Mouse (Mus musculus) cerebellum, postnatal 36 days (tissue): ENCODE data around the gene Skil.
A peak's percentile ranks its signal among the peaks of the same experiment; 100 is the strongest.

Experiments used
- DNase-seq, 2 experiments: peaks; one replicate each; pipeline ENCODE4 v3.0.0; 2021 to 2022; ENCODE audit warnings: mixed read lengths in 2 of 2

Skil gene

GRCm38 (mm10) chr3:31094531-31095178 is at the start of gene Skil:
Gene Skil (plus strand): TSS chr3:31095058.
- peak; percentile 89 to 93 for DNase-seq

DNA sequence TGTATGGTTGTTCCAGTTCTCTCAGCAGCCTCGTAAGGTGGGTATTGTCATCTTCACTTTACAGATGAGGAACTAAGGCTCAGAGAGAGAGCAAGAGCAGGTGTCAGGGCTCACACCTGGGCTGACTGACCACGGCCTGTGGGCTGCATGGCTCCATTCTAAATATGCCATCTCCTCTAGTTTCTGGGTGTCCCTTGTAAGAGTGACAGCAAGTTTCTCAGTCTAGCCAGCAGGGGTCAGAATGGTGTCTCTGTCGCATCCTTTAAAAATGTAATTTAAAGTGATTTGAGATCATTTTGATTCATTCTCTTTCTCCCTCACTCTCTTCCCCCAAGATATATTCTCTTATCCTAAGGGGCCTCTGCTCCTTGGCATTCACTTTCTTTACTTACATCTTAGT is 47.6 kb upstream of the Skil start:
- no peak for DNase-seq

- no peak for DNase-seq
Observed at GRCm38 (mm10) chr3:31049087-31049486, 45.8 kb upstream of the Skil start.

- DNase-seq = no peak
Observed at GRCm38 (mm10) chr3:31050375-31050774, 44.5 kb upstream of the Skil start.

- DNase-seq = no peak
Observed at GRCm38 (mm10) chr3:31051730-31052129, 43.1 kb upstream of the Skil start.

- no peak for DNase-seq
Observed at GRCm38 (mm10) chr3:31053191-31053590, 41.7 kb upstream of the Skil start.

- DNase-seq = no peak
Observed at GRCm38 (mm10) chr3:31054888-31055287, 40.0 kb upstream of the Skil start.

DNA sequence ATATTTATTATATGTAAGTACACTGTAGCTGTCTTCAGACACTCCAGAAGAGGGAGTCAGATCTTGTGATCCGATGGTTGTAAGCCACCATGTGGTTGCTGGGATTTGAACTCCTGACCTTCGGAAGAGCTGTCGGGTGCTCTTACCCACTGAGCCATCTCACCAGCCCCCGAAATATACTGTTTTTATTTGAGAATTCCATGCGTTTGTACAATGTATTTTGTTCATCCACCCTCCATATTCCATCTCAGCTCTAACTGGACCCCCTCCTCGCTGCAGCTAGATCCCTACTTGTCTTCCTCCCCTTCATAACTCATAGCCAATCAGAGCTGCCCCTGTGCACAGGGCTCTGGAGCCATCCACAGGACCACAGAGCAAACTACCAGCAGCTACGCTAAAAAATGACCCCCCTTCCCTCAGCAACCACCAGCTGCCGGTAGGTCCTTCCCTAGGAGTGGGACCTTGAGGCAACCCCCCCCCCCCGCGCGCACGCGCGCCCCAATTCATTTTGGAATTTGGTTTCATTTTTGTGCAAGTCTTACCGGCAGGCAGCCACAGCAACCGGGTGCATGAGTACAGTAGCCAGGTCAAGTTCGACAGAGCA is 38.7 kb upstream of the Skil start:
- DNase-seq = no peak

- DNase-seq = peak; percentile 39 to 71
Observed at GRCm38 (mm10) chr3:31056651-31057627, 37.9 kb upstream of the Skil start.

DNA sequence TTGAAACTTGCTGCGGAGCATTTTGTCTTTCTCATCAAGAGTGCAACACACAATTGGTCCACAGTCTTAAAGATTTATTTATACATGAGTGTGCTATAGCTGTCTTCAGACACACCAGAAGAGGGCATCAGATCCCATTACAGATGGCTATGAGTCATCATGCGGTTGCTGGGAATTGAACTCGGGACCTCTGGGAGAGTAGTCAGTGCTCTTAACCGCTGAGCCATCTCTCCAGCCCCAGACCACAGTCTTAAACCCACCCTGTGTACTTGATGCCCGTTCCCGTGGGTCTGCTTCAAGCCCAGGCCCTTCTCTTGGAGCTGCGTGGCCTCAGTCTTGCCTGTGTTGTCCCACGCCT is 34.1 kb upstream of the Skil start:
- no peak for DNase-seq

GRCm38 (mm10) chr3:31061103-31061785 is 33.6 kb upstream of the Skil start:
- DNase-seq = no peak

GRCm38 (mm10) chr3:31061786-31062120 is 33.1 kb upstream of the Skil start:
- no peak for DNase-seq

- DNase-seq = no peak
Observed at GRCm38 (mm10) chr3:31062325-31062724, 32.5 kb upstream of the Skil start.

DNA sequence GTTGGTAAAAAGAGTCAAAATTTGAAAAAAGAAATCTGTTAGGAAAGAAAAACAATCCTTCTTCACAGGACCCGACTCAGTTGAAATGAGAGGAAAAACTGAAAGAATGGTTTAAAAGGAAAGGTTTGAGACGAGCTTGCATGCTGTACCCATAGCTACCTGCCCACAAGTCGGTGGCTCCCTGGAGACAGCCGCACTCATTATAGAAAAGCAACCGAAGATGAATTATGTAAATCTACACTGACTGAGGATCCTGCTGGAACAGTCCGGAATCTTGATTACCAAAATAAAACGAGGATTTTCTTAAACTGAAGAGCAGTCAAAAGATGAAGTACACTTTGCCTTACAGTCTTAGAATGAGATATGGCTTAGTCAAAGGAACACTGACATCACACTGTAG is 26.4 kb upstream of the Skil start:
- DNase-seq = no peak

DNA sequence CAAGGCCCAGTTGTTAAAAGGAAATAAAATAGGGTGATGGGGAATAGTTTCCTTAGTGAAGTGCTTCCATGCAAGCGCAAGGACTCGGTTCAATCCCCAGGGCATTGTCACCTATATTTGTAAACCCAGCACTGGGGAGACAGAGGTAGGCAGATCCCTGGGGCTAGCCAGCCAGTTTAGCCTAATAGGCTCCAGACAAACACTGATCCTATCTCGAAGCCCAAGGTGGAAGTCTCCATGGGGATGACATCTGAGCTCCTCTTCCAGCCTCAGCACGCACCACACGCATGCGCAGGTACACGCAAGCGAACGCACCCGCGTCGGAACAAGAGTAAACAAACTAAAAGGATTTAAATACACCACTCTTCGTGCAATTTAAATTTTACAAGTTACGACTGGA is 23.1 kb upstream of the Skil start:
- DNase-seq = no peak

- DNase-seq = no peak
Observed at GRCm38 (mm10) chr3:31075808-31076207, 19.1 kb upstream of the Skil start.

DNA sequence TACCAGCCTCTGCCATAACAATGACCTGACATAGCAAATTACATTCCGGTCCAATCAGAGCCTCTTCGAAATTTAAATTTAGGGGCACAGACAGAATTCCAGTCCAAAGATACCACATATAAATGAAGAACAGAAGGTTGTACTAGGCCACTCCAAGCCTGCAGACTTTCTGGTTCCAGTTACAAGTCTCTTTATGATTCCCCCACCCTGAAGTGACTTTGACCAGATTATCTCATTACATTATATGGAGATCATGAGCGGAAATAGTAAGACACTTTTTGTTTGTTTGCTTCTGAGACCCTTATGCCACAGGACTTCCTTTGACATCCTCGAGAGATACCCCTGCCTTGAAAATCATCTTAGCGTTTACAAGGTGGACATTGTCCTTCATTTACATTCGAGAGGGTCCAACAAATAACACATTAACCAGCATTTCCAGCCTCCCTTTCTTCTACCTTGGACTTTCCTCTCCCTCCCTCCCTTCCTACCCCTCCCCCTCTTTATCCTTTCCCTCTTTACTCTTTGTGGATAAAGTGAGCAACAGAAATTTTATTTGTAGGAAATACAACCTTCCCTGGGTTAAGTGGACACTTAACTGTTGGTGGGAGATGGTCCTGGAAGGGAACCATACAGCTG is 17.7 kb upstream of the Skil start:
- no peak for DNase-seq

DNA sequence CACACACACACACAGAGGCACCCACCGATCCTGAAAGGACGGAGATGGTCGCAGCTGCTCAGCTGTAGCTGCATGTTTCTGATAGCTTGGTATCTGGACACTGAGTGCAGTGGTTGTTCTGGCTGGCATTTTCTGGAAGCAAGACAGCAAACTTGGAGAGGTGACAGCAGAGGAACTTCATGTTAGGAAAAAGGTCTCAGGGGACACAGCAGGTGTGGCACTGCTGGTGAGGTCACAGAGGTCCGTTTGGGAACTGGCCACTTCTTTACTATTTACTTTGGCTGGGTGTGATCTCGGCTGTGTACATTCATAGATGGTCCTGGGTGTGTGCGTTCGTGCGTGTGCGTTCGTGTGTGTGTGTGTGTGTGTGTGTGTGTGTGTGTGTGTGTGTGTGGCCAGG is 15.4 kb upstream of the Skil start:
- DNase-seq = no peak

DNA sequence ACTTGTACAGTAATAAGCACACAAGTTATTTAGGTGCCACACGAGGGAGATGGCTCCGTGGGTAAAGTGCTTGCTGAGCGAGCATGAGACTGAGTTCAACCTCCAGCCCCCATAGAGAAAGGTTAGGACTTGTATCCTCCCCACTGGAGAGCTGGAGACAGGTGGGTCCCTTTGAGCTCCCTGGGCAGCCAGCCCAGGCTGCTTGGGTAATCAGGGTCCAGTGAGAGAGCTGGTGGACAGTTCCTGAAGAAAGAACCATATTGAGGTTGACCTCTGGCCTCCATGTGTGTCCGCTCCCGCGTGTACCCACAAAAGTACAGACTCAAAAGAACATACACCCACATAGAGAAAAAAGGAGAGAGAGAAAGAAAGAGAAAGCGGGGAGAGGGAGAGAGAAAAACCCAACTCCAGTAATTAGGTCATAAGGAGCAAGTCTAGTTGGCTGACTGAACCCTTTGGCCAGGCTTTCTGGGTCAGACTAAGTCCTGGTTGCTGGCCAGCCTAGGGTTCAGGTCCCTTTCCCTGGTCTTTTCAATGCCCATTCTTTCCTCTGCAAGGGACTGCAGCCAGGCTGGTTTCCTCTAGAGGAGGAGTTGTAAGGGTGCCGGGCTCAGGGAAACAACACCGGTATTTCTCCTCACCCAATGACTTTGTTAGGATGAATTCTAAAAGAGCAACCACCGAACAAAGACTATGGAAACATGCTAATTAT is 13.9 kb upstream of the Skil start:
- DNase-seq = no peak

DNA sequence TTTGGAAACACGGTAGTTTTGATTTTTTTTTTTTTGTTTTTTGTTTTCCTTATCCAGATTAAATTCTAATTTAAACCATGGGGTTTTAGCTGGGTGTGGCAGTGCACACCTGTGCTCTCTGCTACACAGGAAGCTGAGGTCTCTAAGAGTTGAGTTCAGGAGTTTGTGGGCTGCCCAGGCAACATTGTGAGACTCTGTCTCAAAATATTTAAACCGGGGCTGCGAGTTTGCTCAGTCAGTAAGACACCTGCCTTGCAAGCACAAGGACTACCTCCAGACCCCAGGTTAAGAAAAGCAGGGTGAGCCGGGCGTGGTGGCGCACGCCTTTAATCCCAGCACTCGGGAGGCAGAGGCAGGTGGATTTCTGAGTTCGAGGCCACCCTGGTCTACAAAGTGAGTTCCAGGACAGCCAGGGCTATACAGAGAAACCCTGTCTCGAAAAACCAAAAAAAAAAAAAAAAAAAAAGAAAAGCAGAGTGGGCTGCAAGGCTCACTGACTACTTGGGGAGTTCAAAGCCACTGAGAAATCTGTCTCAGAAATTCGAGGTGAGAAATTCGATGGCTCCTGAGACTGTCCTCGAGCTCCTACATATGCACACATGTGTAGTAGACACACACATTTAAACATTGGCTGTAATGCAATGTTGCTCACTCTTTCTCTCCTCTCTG is 11.9 kb upstream of the Skil start:
- DNase-seq = no peak

- DNase-seq = peak in 1 of 2 experiments; percentile 9
Observed at GRCm38 (mm10) chr3:31083507-31084245, 11.2 kb upstream of the Skil start.
